Mouse (Mus musculus): Measurements from ENCODE around the gene Mapkap1.
"Not testable (repeated sequence)": the region's sequence is repeated elsewhere in the genome, so short reads cannot be mapped to it uniquely, and the experiment has no call there.

Gene Mapkap1

DNA sequence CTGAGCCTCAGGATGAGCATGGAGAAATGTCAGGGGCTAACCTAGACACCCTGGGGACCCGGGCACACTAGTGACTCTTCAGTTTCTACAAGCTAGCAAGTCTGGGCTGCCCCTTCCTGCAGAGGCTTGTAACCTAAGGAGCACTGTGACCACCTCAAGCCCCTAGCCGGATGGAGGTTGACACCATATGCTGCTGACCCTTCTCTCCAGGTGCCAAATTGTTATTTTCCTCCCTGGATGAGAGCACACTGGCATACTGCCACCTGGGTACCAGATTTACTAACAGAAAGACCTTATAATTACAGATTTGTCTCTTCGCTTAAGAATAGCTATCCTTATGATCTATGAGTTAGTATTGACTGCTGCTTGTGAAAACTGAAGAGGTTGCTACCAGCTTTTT, 76.0 kb downstream of the Mapkap1 start:
- DNase-seq (ENCODE audit: low read depth, low spot score), result no peak
- Histone ChIP-seq H3K36me3 (ENCODE audit: control insufficient read depth, insufficient read depth, low read length, poor library complexity, severe bottlenecking) (no peaks in the 10 kb centered on the region), H3K27me3 (ENCODE audit: control insufficient read depth, insufficient read depth, low read length, poor library complexity, severe bottlenecking) (no peaks in the 10 kb centered on the region)

DNA sequence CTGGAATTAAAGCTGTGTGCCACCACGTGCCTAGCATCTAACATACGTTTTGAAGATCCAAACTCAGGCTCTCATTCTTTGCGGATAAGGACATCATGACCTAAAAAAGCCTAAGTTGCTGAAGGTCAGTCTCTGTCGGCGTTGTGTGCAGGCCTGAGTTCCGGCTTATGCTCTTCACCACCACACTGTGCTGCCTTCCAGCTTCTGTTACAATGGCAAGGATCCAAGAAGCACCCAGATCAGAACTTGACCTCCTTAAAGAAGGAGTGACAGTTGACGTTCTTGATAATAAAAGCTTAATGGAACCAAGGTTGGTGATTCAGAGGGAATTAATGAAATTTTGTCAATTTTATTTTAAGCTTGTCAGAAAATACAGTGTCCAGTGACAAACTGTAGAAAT, 80.7 kb downstream of the Mapkap1 start:
- H3K27me3 ChIP-seq (ENCODE audit: control insufficient read depth, insufficient read depth, low read length, poor library complexity, severe bottlenecking), result no peaks in the 10 kb centered on the region
- H3K36me3 ChIP-seq (ENCODE audit: control insufficient read depth, insufficient read depth, low read length, poor library complexity, severe bottlenecking), result no peaks in the 10 kb centered on the region
- DNase-seq (ENCODE audit: low read depth, low spot score), result no peak

DNA sequence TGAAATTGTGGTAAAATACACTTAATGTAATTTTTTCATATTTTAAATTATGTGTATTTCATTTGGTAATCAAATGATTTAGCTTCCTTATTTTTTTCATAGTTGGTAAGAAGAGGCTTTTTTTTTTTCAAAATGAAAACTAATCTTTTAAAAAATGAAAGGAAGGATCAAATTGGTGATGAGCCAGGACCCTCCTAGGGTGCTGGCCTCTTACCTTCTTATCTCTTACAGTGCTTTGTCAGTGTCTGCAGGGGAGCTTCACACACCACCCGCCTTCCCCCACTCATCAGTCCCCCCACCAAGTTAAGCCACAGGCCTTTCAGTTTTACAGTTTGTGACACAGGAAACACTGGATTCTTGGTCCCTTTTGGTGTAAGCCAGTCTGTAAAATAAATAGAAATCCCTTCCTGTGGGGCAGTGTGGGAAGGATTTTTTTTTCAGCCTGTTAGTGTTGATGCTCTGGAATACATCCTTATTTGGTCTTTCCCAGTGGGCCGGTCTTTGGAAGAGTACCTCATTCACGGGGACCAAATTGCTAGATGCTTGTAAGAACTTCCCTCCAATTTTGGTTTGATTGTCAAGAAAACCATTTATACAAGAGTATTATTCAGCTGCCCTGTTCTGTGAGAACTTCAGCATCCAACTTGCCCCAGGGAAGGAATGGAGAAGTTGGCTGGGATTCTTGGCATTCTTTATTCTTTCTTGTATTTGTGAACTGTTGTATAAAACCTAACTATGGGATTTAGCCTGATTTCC, 97.6 kb downstream of the Mapkap1 start:
- Histone ChIP-seq H3K27me3 (ENCODE audit: control insufficient read depth, insufficient read depth, low read length, poor library complexity, severe bottlenecking) (no peaks in the 10 kb centered on the region), H3K36me3 (ENCODE audit: control insufficient read depth, insufficient read depth, low read length, poor library complexity, severe bottlenecking) (no peaks in the 10 kb centered on the region)
- no peak for DNase-seq (ENCODE audit: low read depth, low spot score)

DNA sequence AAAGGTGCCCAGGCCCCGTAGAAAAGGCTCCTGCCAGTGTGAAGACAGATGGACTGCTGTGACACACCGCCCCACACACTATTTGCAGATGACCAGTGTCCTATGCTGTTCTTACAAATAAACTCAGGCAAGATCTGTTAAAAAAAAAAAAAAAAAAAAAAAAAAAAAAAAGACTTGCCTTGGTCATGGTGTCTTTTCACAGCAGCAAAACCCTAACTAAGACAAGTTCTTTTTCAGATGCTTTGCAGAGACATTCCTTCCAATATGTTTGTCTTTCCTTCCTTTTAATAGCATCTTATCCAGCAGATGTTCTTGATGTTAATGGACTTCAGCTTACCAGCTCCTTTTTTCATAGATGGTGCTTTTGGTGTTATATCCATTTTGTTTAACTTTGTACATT, 99.6 kb downstream of the Mapkap1 start:
- DNase-seq (ENCODE audit: low read depth, low spot score); H3K27me3 ChIP-seq (ENCODE audit: control insufficient read depth, insufficient read depth, low read length, poor library complexity, severe bottlenecking); H3K36me3 ChIP-seq (ENCODE audit: control insufficient read depth, insufficient read depth, low read length, poor library complexity, severe bottlenecking): not testable (repeated sequence)

DNA sequence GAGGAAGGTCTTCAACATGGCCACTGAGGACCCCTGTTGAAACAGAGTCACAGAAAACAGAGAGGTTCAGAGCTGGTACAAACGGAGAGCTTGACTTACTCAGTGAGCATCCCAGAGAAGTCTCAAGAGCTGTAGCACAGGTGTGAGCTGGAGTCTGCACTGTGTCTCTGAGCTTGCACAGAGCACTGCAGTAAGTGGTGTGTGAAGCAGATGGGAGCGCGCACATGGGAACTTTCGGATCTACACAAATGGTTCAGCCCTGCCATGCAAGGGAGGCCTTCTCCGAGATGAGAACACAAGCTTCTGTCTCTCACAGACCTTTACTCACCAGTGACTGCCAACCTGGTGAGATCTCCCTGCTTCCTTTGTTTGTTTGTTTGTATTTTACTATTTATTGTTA, 103.3 kb downstream of the Mapkap1 start:
- Histone ChIP-seq H3K36me3 (ENCODE audit: control insufficient read depth, insufficient read depth, low read length, poor library complexity, severe bottlenecking) (no peaks in the 10 kb centered on the region), H3K27me3 (ENCODE audit: control insufficient read depth, insufficient read depth, low read length, poor library complexity, severe bottlenecking) (no peaks in the 10 kb centered on the region)
- no peak for DNase-seq (ENCODE audit: low read depth, low spot score)

DNA sequence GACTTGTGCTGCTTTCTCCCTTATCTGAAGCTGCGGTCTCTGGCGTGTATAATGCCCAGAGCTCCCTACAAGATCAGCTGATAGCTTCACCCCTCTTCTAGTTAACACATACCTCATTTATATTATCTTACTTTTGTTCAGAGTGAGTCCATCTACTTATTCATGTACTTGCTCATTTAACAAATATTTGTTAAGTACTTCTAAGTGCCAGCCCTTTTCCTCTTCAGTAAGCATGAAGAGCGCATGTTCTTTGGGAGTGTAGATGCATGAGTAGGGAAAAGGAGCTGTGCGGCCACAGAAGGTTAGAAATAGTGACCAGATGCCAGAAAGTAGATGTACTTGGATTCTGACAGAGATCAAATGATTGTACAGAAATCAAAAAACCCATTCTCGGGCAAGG, 108.7 kb downstream of the Mapkap1 start:
- H3K36me3 ChIP-seq (ENCODE audit: control insufficient read depth, insufficient read depth, low read length, poor library complexity, severe bottlenecking), result no peaks in the 10 kb centered on the region
- no peaks in the 10 kb centered on the region for H3K27me3 ChIP-seq (ENCODE audit: control insufficient read depth, insufficient read depth, low read length, poor library complexity, severe bottlenecking)
- no peak for DNase-seq (ENCODE audit: low read depth, low spot score)

DNA sequence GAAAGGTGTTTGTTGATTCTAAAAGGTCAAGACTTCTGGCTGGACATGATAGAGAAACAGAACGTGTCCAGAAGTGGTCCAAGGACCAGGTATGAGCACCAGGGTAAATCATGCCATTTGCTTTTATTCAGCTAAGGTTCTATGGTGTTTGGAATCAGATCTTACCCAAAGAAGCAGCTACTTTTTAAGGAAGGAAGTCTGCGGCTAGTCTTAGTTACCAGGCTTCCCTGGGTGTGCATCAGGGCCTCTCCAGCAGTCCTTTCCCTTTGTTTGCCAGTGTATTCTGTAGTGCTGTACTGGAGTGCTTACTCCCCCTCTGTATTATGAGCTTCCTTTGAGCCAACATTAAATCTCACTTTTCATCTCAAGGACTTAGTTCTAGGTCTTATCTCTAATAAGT, 111.5 kb downstream of the Mapkap1 start:
- DNase-seq (ENCODE audit: low read depth, low spot score), result no peak
- 0 out of 2 replicates have a peak, but pooled peaks cover 2% of the 10 kb centered on the region for H3K36me3 ChIP-seq (ENCODE audit: control insufficient read depth, insufficient read depth, low read length, poor library complexity, severe bottlenecking)
- no peaks in the 10 kb centered on the region for H3K27me3 ChIP-seq (ENCODE audit: control insufficient read depth, insufficient read depth, low read length, poor library complexity, severe bottlenecking)

DNA sequence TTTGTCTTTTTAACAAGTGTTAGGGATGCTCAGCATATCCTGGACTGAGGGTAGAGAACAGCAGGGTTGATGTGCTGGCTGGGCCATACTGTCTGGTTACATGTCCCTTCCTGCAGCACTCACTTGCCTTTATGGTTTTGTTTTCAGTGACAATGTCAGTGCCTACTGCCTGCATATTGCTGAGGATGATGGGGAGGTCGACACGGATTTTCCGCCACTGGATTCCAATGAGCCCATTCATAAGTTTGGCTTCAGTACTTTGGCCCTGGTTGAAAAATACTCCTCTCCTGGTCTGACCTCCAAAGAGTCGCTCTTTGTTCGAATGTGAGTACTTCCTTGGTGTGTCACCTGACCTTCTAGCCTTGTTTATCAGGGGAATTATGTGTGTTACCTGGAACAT, 112.0 kb downstream of the Mapkap1 start:
- DNase-seq (ENCODE audit: low read depth, low spot score), result no peak
- 0 out of 2 replicates have a peak, but pooled peaks cover 2% of the 10 kb centered on the region for H3K36me3 ChIP-seq (ENCODE audit: control insufficient read depth, insufficient read depth, low read length, poor library complexity, severe bottlenecking)
- no peaks in the 10 kb centered on the region for H3K27me3 ChIP-seq (ENCODE audit: control insufficient read depth, insufficient read depth, low read length, poor library complexity, severe bottlenecking)

DNA sequence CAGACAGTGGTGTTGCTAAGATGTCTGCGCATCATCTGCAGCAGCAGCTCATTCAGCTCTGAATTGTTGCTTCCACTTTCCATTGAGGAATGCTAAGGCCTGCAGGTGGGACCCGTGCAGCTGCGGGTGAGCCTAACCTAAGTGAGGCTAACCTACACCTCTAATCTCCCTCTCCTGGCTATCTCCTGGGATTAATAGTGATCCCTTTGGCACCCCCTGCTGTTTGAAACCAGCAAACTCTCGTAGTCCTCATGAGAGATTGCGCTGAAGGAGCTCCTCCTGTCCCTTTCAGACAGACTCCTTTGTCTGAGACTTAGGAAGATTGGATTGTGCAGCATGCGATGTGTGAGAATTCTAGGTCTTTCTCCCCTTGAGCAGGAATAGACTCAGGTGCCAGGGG, 113.0 kb downstream of the Mapkap1 start:
- DNase-seq (ENCODE audit: low read depth, low spot score), result peak; percentile 26
- H3K27me3 ChIP-seq (ENCODE audit: control insufficient read depth, insufficient read depth, low read length, poor library complexity, severe bottlenecking), result no peaks in the 10 kb centered on the region
- H3K36me3 ChIP-seq (ENCODE audit: control insufficient read depth, insufficient read depth, low read length, poor library complexity, severe bottlenecking), result 0 out of 2 replicates have a peak, but pooled peaks cover 2% of the 10 kb centered on the region

DNA sequence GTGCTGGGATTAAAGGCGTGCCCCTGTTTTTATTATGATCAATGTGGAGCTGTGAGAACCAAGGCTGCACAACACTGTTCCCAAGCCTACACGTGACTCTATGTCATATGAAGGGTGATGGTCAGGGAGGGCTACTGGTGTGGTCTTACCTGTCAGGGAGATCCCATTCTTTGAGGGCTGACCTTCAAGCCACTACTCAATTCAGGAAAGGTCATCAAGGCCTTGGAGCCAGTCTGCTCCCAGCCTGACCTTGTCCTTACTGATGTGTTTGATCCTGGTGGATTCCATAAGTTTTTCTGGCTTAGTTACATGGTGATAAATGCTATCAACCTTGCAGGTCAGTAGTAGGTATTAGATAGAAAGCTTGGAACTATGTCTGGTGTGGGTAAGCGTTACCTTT, 114.8 kb downstream of the Mapkap1 start:
- H3K36me3 ChIP-seq (ENCODE audit: control insufficient read depth, insufficient read depth, low read length, poor library complexity, severe bottlenecking), result 0 out of 2 replicates have a peak, but pooled peaks cover 3% of the 10 kb centered on the region
- H3K27me3 ChIP-seq (ENCODE audit: control insufficient read depth, insufficient read depth, low read length, poor library complexity, severe bottlenecking), result no peaks in the 10 kb centered on the region
- DNase-seq (ENCODE audit: low read depth, low spot score), result no peak

DNA sequence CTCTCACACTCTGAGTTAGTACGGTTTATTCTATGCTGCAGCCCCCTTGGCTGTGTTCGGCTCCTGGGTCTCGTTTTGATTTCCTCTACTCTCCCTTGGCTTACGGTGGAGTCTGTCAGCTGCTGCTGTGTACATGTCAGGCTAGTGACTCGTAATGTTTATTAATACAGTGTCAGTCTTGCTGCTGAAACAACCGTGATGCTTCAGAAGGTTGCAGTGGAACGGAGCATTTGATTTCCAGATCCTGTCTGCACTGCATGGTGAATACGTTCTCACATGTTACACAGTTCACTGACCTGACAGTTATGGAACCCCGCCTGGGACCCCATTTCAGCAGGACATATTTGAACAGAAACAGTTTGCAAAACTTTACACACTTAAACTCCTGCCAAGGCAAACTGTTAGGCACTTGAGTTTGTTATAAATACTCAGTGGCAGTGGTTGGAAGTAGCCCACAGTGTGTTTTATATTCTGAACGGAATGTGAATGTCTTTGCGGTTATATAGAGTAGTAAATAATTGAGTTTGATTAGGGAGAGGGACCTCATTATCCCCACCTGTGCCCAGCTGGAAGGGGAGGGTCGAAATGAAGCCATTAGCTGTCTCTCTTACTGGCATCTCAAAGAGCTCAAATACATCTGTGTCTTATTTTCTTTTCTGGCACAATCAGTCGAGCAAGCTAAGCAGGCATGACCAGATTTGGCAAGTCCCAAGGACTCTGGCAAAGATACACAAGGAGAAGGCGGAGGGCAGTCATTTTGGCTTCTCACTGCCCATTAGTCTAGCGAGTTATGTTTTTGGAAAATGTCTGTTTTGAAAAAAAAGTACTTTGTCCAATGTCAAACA, 120.2 kb downstream of the Mapkap1 start:
- 0 out of 2 replicates have a peak, but pooled peaks cover 5% of the 10 kb centered on the region for H3K36me3 ChIP-seq (ENCODE audit: control insufficient read depth, insufficient read depth, low read length, poor library complexity, severe bottlenecking)
- no peaks in the 10 kb centered on the region for H3K27me3 ChIP-seq (ENCODE audit: control insufficient read depth, insufficient read depth, low read length, poor library complexity, severe bottlenecking)
- no peak for DNase-seq (ENCODE audit: low read depth, low spot score)

DNA sequence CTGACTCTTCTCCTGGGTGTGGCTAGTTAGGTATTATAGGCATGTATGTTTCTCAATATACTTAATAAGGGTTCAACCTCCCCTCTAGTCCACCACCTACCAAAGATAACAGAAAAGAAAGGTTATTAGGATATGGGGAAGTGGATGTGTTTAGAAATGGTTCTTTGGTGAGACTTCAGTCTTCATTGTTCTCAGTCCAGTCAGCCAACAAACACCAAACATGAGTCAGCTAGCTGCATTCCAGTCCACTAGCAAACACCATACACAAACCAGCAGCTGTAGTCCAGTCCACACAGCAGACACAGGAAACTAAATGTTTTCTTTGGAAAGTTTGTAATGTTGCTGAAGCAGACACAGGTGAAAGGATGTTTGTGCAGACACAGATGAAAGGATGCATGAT, 121.9 kb downstream of the Mapkap1 start:
- 0 out of 2 replicates have a peak, but pooled peaks cover 3% of the 10 kb centered on the region for H3K36me3 ChIP-seq (ENCODE audit: control insufficient read depth, insufficient read depth, low read length, poor library complexity, severe bottlenecking)
- H3K27me3 ChIP-seq (ENCODE audit: control insufficient read depth, insufficient read depth, low read length, poor library complexity, severe bottlenecking), result no peaks in the 10 kb centered on the region
- no peak for DNase-seq (ENCODE audit: low read depth, low spot score)

DNA sequence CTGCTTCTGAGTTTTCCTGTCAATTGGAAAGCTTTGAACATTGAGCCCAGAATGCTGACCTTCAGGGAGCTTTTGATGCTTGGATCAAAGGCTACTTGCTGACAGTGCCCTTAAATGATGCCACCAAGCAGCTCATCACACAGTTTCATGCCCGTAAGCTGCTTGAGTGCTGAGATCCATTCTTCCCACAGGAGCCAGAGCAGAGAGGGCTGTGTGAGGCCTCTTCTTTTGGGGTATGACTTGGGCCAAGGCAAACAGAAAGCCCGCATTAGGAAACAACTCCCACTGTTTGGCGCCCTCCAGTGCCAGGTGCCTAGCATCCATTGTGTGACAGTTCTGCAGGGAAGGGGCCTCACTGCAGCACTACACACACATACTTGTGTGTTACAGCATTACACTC, 123.5 kb downstream of the Mapkap1 start:
- DNase-seq (ENCODE audit: low read depth, low spot score), result peak; percentile 5
- Histone ChIP-seq H3K36me3 (ENCODE audit: control insufficient read depth, insufficient read depth, low read length, poor library complexity, severe bottlenecking) (0 out of 2 replicates have a peak, but pooled peaks cover 2% of the 10 kb centered on the region), H3K27me3 (ENCODE audit: control insufficient read depth, insufficient read depth, low read length, poor library complexity, severe bottlenecking) (no peaks in the 10 kb centered on the region)

DNA sequence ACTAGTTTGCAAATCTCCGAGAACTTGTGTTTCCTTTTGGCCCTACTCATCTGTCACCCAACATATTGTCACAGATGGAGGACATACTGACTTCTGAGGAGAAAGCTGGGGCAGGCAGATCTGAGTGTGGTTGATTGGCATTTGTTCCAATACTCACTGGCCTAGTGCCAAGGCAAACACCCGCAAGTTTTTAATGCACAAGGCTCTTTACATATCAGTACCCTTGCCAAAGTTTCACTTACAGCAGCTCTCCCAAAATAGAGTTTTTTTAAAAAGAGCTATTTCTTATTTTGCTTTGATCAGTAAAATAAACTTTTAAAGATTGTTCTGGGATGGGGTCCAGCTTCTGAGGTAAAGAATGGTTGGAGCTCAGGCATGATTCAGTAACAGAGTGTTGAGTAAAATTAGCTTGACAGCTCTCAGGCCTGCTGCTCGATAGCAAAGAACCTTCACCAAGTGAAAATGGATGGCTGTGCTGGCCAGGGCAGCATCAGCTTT, 125.3 kb downstream of the Mapkap1 start:
- DNase-seq (ENCODE audit: low read depth, low spot score), result no peak
- no peaks in the 10 kb centered on the region for H3K27me3 ChIP-seq (ENCODE audit: control insufficient read depth, insufficient read depth, low read length, poor library complexity, severe bottlenecking)

DNA sequence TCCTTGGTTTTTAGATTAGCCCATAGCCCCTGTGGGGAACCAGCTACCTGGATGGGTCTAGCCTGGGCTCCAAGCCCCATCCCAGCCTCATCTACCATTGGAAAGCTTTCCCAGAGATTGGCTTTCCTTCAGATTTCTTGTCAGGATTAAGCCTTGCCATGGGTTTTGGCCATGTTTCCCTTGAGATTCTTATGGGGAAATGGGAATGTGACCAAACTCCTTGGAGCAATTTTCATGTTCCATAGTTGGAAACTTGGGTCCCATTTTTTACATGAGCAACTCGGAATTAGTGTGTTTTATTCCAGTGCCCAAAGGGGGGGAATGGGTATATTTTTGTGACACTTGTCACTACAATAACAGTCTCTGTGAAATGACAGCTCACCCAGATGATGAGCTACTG, 125.8 kb downstream of the Mapkap1 start:
- Histone ChIP-seq H3K36me3 (ENCODE audit: control insufficient read depth, insufficient read depth, low read length, poor library complexity, severe bottlenecking) (no peaks in the 10 kb centered on the region), H3K27me3 (ENCODE audit: control insufficient read depth, insufficient read depth, low read length, poor library complexity, severe bottlenecking) (no peaks in the 10 kb centered on the region)
- DNase-seq (ENCODE audit: low read depth, low spot score), result no peak

More for the DNA sequence above, 125.3 kb downstream of the Mapkap1 start:
- no peaks in the 10 kb centered on the region for H3K36me3 ChIP-seq (ENCODE audit: control insufficient read depth, insufficient read depth, low read length, poor library complexity, severe bottlenecking)
